Mouse (Mus musculus): ENCODE measurements at regions not wholly inside any gene's neighbourhood (a gene's known extent, or its start where the extent isn't known, plus 50 kb on each side); places are given as distances from the start of the nearest gene placed in this dataset.

GRCm38 (mm10) chr12:117385072-117385666 is 131.1 kb upstream of the Rapgef5 start:
- Histone ChIP-seq H3K4me2 (ENCODE audit: low read depth) (no peak overlapping the region), H3K4me3 (no peak overlapping the region), H3ac (ENCODE audit: control insufficient read depth, insufficient read length) (no peak overlapping the region), H3K79me2 (ENCODE audit: control insufficient read depth, insufficient read depth) (no peaks in the 10 kb centered on the region), H3K27me3 (ENCODE audit: control insufficient read depth, insufficient read depth, insufficient read length) (peaks cover 7% of the 10 kb centered on the region), H3K36me3 (ENCODE audit: control insufficient read depth, insufficient read depth) (no peaks in the 10 kb centered on the region)
- TF ChIP-seq MAX (IDR thresholded peaks at IDR 0.05; ENCODE audit: low read depth) = no peak
- TF ChIP-seq USF1 (IDR thresholded peaks at IDR 0.05; ENCODE audit: low read depth) = no peak
- TF ChIP-seq SRF (IDR thresholded peaks at IDR 0.05; ENCODE audit: control insufficient read depth, insufficient read length, low read depth) = no peak
- TF ChIP-seq MYOD1 (IDR thresholded peaks at IDR 0.05; ENCODE audit: control insufficient read depth in 1 of 3, insufficient read length in 2 of 3, low read depth in 2 of 3) = no peak
- no peak for TF ChIP-seq TCF3 (IDR thresholded peaks at IDR 0.05; ENCODE audit: insufficient read length, low read depth)

DNA sequence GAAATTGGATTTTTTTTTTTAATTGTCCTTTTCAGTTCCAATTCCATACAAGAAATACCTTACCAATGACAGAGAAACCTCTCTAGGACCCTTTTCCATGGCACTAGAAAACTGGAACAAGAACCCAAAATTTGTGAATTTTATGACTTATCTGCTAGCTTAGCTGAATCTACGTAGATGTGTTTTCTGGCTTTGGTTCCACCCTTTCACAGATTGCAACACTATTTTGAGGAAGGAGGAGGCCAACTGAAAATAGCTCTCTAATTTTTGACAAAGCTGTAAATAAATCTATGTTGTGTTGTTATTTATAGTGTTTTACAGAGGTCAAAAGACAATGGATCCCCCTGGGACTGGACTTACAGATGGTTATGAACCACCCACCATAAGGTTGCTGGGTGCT is 130.6 kb upstream of the Rapgef5 start:
- Histone ChIP-seq H3K79me2 (ENCODE audit: control insufficient read depth, insufficient read depth) (no peaks in the 10 kb centered on the region), H3K36me3 (ENCODE audit: control insufficient read depth, insufficient read depth) (no peaks in the 10 kb centered on the region)
- no peak for TF ChIP-seq MAX (IDR thresholded peaks at IDR 0.05; ENCODE audit: low read depth)
- no peak for TF ChIP-seq POLR2A (IDR thresholded peaks at IDR 0.05; ENCODE audit: insufficient read length, low read depth)
- TF ChIP-seq MYOD1 (IDR thresholded peaks at IDR 0.05; ENCODE audit: control insufficient read depth in 1 of 3, insufficient read length in 2 of 3, low read depth in 2 of 3) = no peak
- TF ChIP-seq TCF3 (IDR thresholded peaks at IDR 0.05; ENCODE audit: insufficient read length, low read depth) = no peak
- no peak for TF ChIP-seq MYOG (IDR thresholded peaks at IDR 0.05; ENCODE audit: control insufficient read depth in 1 of 3, insufficient read depth in 1 of 3, insufficient read length in 2 of 3, low read depth in 2 of 3)
- no peak for TF ChIP-seq SRF (IDR thresholded peaks at IDR 0.05; ENCODE audit: control insufficient read depth, insufficient read length, low read depth)
- TF ChIP-seq REST (IDR thresholded peaks at IDR 0.05; ENCODE audit: insufficient read depth, insufficient read length) = no peak
- no peak for TF ChIP-seq TCF12 (IDR thresholded peaks at IDR 0.05; ENCODE audit: insufficient read depth, poor library complexity, severe bottlenecking)
- TF ChIP-seq USF1 (IDR thresholded peaks at IDR 0.05; ENCODE audit: low read depth) = no peak
- no peak for TF ChIP-seq POLR2AphosphoS2 (IDR thresholded peaks at IDR 0.05; ENCODE audit: insufficient read length, low read depth)
- no peak for TF ChIP-seq CEBPB (IDR thresholded peaks at IDR 0.05; ENCODE audit: insufficient read depth, poor library complexity, severe bottlenecking)

GRCm38 (mm10) chr12:117386957-117387356 is 129.3 kb upstream of the Rapgef5 start:
- Histone ChIP-seq H3K36me3 (ENCODE audit: control insufficient read depth, insufficient read depth) (no peaks in the 10 kb centered on the region), H3K4me2 (ENCODE audit: low read depth) (no peak overlapping the region), H3K27me3 (ENCODE audit: control insufficient read depth, insufficient read depth, insufficient read length) (no peaks in the 10 kb centered on the region), H3K4me3 (no peak overlapping the region), H3ac (ENCODE audit: control insufficient read depth, insufficient read length) (no peak overlapping the region), H3K79me2 (ENCODE audit: control insufficient read depth, insufficient read depth) (no peaks in the 10 kb centered on the region)
- TF ChIP-seq SRF (IDR thresholded peaks at IDR 0.05; ENCODE audit: control insufficient read depth, insufficient read length, low read depth) (no peak), MYOG (IDR thresholded peaks at IDR 0.05; ENCODE audit: control insufficient read depth in 1 of 3, insufficient read depth in 1 of 3, insufficient read length in 2 of 3, low read depth in 2 of 3) (no peak), TCF12 (IDR thresholded peaks at IDR 0.05; ENCODE audit: insufficient read depth, poor library complexity, severe bottlenecking) (no peak), POLR2A (IDR thresholded peaks at IDR 0.05; ENCODE audit: insufficient read length, low read depth) (no peak), POLR2AphosphoS2 (IDR thresholded peaks at IDR 0.05; ENCODE audit: insufficient read length, low read depth) (no peak), CEBPB (IDR thresholded peaks at IDR 0.05; ENCODE audit: insufficient read depth, poor library complexity, severe bottlenecking) (no peak), MYOD1 (IDR thresholded peaks at IDR 0.05; ENCODE audit: control insufficient read depth in 1 of 3, insufficient read length in 2 of 3, low read depth in 2 of 3) (no peak), REST (IDR thresholded peaks at IDR 0.05; ENCODE audit: insufficient read depth, insufficient read length) (no peak), MAX (IDR thresholded peaks at IDR 0.05; ENCODE audit: low read depth) (no peak), E2F4 (IDR thresholded peaks at IDR 0.05; ENCODE audit: insufficient read depth) (no peak)

More for the DNA sequence above, 130.6 kb upstream of the Rapgef5 start:
- H3K4me2 ChIP-seq (ENCODE audit: low read depth) = no peak overlapping the region
- peaks cover 7% of the 10 kb centered on the region for H3K27me3 ChIP-seq (ENCODE audit: control insufficient read depth, insufficient read depth, insufficient read length)
- no peak overlapping the region for H3K4me3 ChIP-seq
- no peak overlapping the region for H3ac ChIP-seq (ENCODE audit: control insufficient read depth, insufficient read length)

- Histone ChIP-seq H3ac (ENCODE audit: control insufficient read depth, insufficient read length) (no peak overlapping the region), H3K36me3 (ENCODE audit: control insufficient read depth, insufficient read depth) (no peaks in the 10 kb centered on the region), H3K79me2 (ENCODE audit: control insufficient read depth, insufficient read depth) (no peaks in the 10 kb centered on the region), H3K4me3 (no peak overlapping the region), H3K4me2 (ENCODE audit: low read depth) (peak overlapping the region; percentile 53), H3K27me3 (ENCODE audit: control insufficient read depth, insufficient read depth, insufficient read length) (no peaks in the 10 kb centered on the region)
- peak in 2 of 3 experiments; percentile 78 to 89 for TF ChIP-seq MYOD1 (IDR thresholded peaks at IDR 0.05; ENCODE audit: control insufficient read depth in 1 of 3, insufficient read length in 2 of 3, low read depth in 2 of 3)
- TF ChIP-seq TCF12 (IDR thresholded peaks at IDR 0.05; ENCODE audit: insufficient read depth, poor library complexity, severe bottlenecking) = peak; percentile 34
- no peak for TF ChIP-seq POLR2A (IDR thresholded peaks at IDR 0.05; ENCODE audit: insufficient read length, low read depth)
- no peak for TF ChIP-seq POLR2AphosphoS2 (IDR thresholded peaks at IDR 0.05; ENCODE audit: insufficient read length, low read depth)
- peak; percentile 94 for TF ChIP-seq CEBPB (IDR thresholded peaks at IDR 0.05; ENCODE audit: insufficient read depth, poor library complexity, severe bottlenecking)
- peak in 1 of 3 experiments; percentile 12 for TF ChIP-seq MYOG (IDR thresholded peaks at IDR 0.05; ENCODE audit: control insufficient read depth in 1 of 3, insufficient read depth in 1 of 3, insufficient read length in 2 of 3, low read depth in 2 of 3)
- TF ChIP-seq TCF3 (IDR thresholded peaks at IDR 0.05; ENCODE audit: insufficient read length, low read depth) = no peak
Observed at GRCm38 (mm10) chr12:117389516-117390347, 126.5 kb upstream of the Rapgef5 start.

All from myocyte (in vitro differentiated cells).